Comparison of ENCODE assay signal across 15 mouse cellular contexts in genomic region chr19:38488103-38488912, GRCm38 (mm10). TPM values are rescaled to one million over a fixed set of nuclear protein-coding genes. Genes with fewer than 3 reads are reported as not detected.
DNase-seq lines count a peak whose midpoint lies in the region; ATAC-seq and TF ChIP-seq lines count a peak whose summit lies in the region.
"Had no signal": no experiment of that assay in that cellular context is flagged by ENCODE, and none has a peak within 500 bp of the region (broad histone marks: within the 10 kb centered on the region; RNA-seq: fewer than 3 reads in every experiment).

No protein-coding gene starts in this region.

- intact Hi-C loops in left cerebral cortex, postnatal 10 days (cut with DNase I): no loop called here

- H3K9ac ChIP-seq in forebrain, embryonic 11.5 days (ENCODE audit: low read length): no peak overlapping the region
- no peak overlapping the region for H3K9ac ChIP-seq in forebrain, embryonic 13.5 days
- H3K9ac ChIP-seq in hindbrain, embryonic 13.5 days: no peak overlapping the region
- H3K9ac ChIP-seq in midbrain, postnatal 0 days (replicated peaks; ENCODE audit: low read length, poor library complexity, severe bottlenecking): no peak overlapping the region
- H3K9ac ChIP-seq: liver, embryonic 15.5 days had no signal

- no peaks in the 10 kb centered on the region for H3K9me3 ChIP-seq in forebrain, embryonic 11.5 days (ENCODE audit: control insufficient read depth, low read length)
- H3K9me3 ChIP-seq in forebrain, embryonic 13.5 days (replicated peaks): no peaks in the 10 kb centered on the region
- H3K9me3 ChIP-seq in hindbrain, embryonic 13.5 days: no peaks in the 10 kb centered on the region
- H3K9me3 ChIP-seq in midbrain, postnatal 0 days (ENCODE audit: low read length): no peaks in the 10 kb centered on the region
- H3K9me3 ChIP-seq: liver, embryonic 15.5 days had no signal

- ATAC-seq in forebrain, embryonic 11.5 days (replicated peaks; ENCODE audit: low FRiP score): peak; percentile 71
- ATAC-seq in forebrain, embryonic 13.5 days: no peak; the same call in 1 of the 2 replicates
- ATAC-seq in hindbrain, embryonic 13.5 days (ENCODE audit: low FRiP score): 0 out of 2 replicates have a peak, but pooled peaks have one; percentile 28
- no peak for ATAC-seq in midbrain, postnatal 0 days (ENCODE audit: low FRiP score)
- ATAC-seq: Patski had no signal

- peak overlapping the region; percentile 12; the same call in 1 of the 2 replicates for H3K27ac ChIP-seq in forebrain, embryonic 11.5 days (ENCODE audit: low read depth, low read length)
- H3K27ac ChIP-seq in forebrain, embryonic 13.5 days: no peak overlapping the region
- peak overlapping the region; percentile 56; the same call in 1 of the 2 replicates for H3K27ac ChIP-seq in hindbrain, embryonic 13.5 days
- H3K27ac ChIP-seq in midbrain, postnatal 0 days (ENCODE audit: low read depth, low read length): 0 out of 2 replicates have a peak overlapping the region, but pooled peaks have one; percentile 26
- H3K27ac ChIP-seq: liver, embryonic 15.5 days; stomach, postnatal 0 days had no signal

- H3K36me3 ChIP-seq in forebrain, embryonic 11.5 days (ENCODE audit: control insufficient read depth, insufficient read depth, low read length): no peaks in the 10 kb centered on the region
- no peaks in the 10 kb centered on the region for H3K36me3 ChIP-seq in forebrain, embryonic 13.5 days (ENCODE audit: poor library complexity, severe bottlenecking)
- no peaks in the 10 kb centered on the region for H3K36me3 ChIP-seq in hindbrain, embryonic 13.5 days
- H3K36me3 ChIP-seq in midbrain, postnatal 0 days (ENCODE audit: insufficient read depth, low read length): no peaks in the 10 kb centered on the region
- H3K36me3 ChIP-seq: liver, embryonic 15.5 days had no signal

- WGBS in forebrain, embryonic 11.5 days: 30% methylated on average over 9 of the region's 9 CpGs
- 19% methylated on average over 9 of the region's 9 CpGs for WGBS in forebrain, embryonic 13.5 days
- WGBS in hindbrain, embryonic 13.5 days: 25% methylated on average over 9 of the region's 9 CpGs
- WGBS in midbrain, postnatal 0 days: 28% methylated on average over 9 of the region's 9 CpGs

- TF ChIP-seq CTCF in midbrain, postnatal 0 days (IDR thresholded peaks at IDR 0.05): no peak

- 0 out of 2 replicates have a peak overlapping the region, but pooled peaks have one; percentile 11 for H3K4me2 ChIP-seq in forebrain, embryonic 11.5 days (ENCODE audit: low read depth, low read length, severe bottlenecking)
- H3K4me2 ChIP-seq in forebrain, embryonic 13.5 days: no peak overlapping the region
- no peak overlapping the region for H3K4me2 ChIP-seq in hindbrain, embryonic 13.5 days
- no peak overlapping the region for H3K4me2 ChIP-seq in midbrain, postnatal 0 days (ENCODE audit: low read depth, low read length, poor library complexity, severe bottlenecking)
- H3K4me2 ChIP-seq: liver, embryonic 15.5 days had no signal

- H3K4me1 ChIP-seq in forebrain, embryonic 11.5 days (replicated peaks; ENCODE audit: control insufficient read depth, insufficient read depth, low read length): peaks cover 17% of the 10 kb centered on the region
- peaks cover 29% of the 10 kb centered on the region for H3K4me1 ChIP-seq in forebrain, embryonic 13.5 days
- H3K4me1 ChIP-seq in hindbrain, embryonic 13.5 days (replicated peaks): peaks cover 31% of the 10 kb centered on the region
- H3K4me1 ChIP-seq in midbrain, postnatal 0 days (ENCODE audit: insufficient read depth, low read length): no peaks in the 10 kb centered on the region
- H3K4me1 ChIP-seq: liver, embryonic 15.5 days; megakaryocyte, embryonic 14.5 days had no signal

- peaks cover 25% of the 10 kb centered on the region for H3K27me3 ChIP-seq in forebrain, embryonic 11.5 days (ENCODE audit: control insufficient read depth, insufficient read depth, low read length)
- H3K27me3 ChIP-seq in forebrain, embryonic 13.5 days: peaks cover 31% of the 10 kb centered on the region
- peaks cover 6% of the 10 kb centered on the region for H3K27me3 ChIP-seq in hindbrain, embryonic 13.5 days
- H3K27me3 ChIP-seq in midbrain, postnatal 0 days (ENCODE audit: insufficient read depth, low read length): no peaks in the 10 kb centered on the region
- H3K27me3 ChIP-seq: Patski had no signal

- H3K4me3 ChIP-seq in forebrain, embryonic 11.5 days (ENCODE audit: low read depth, low read length): no peak overlapping the region
- H3K4me3 ChIP-seq in forebrain, embryonic 13.5 days: no peak overlapping the region
- no peak overlapping the region for H3K4me3 ChIP-seq in hindbrain, embryonic 13.5 days
- no peak overlapping the region for H3K4me3 ChIP-seq in midbrain, postnatal 0 days (ENCODE audit: low read depth, low read length)
- H3K4me3 ChIP-seq: liver, embryonic 15.5 days; megakaryocyte, embryonic 14.5 days had no signal

- peak; percentile 62 for DNase-seq in forebrain, embryonic 11.5 days (ENCODE audit: low spot score)
- DNase-seq in embryo, embryonic 11 days: peak; percentile 43
- DNase-seq in midbrain, postnatal 0 days (ENCODE audit: low spot score): peak; percentile 63
- no peak for DNase-seq in yolk sac, embryonic 10.5 days (ENCODE audit: low spot score)
- no peak for DNase-seq in left cerebral cortex, postnatal 10 days (ENCODE audit: extremely low spot score in 1 of 2, low spot score in 2 of 2)
- DNase-seq in right cerebral cortex, postnatal 10 days (ENCODE audit: low spot score in 2 of 2): no peak
- DNase-seq: heart, postnatal 36 days; kidney, postnatal 36 days had no signal

RNA-seq across cellular contexts. Expression of gene Plce1, which starts 7.4 kb away (rescaled TPM):
- 4.4 and 5.0 TPM in 2 replicates for polyA plus RNA-seq in forebrain, embryonic 11.5 days (2014; fragmentation: Nextera tagmentation; extraction: Ambion mirVana)
- 5.4 and 5.6 TPM in 2 replicates for polyA plus RNA-seq in forebrain, embryonic 13.5 days (2015; fragmentation: Nextera tagmentation; extraction: Ambion mirVana)
- polyA plus RNA-seq in hindbrain, embryonic 13.5 days (2015; fragmentation: Nextera tagmentation; extraction: Ambion mirVana): 3.8 and 4.8 TPM in 2 replicates
- total RNA-seq in midbrain, postnatal 0 days (2014; rRNA removed): 11.8 and 19.5 TPM in 2 replicates
- 3.0 and 3.3 TPM in 2 replicates for polyA plus RNA-seq in midbrain, postnatal 0 days (2015; fragmentation: Nextera tagmentation; extraction: Ambion mirVana)
- total RNA-seq in left cerebral cortex, postnatal 10 days (2021): 1 to 10 TPM; 7.1 to 9.3 TPM
- polyA plus RNA-seq: C2C12 had no signal

Comparison
In these comparisons a context has a peak if more than half of its experiments do, and no peak if none do; other contexts are left out.
1. ATAC-seq: peak in forebrain, embryonic 11.5 days (single experiment) and hindbrain, embryonic 13.5 days (single experiment); none in forebrain, embryonic 13.5 days (single experiment) and midbrain, postnatal 0 days (single experiment).
2. DNase-seq: peak in forebrain, embryonic 11.5 days (single experiment), embryo, embryonic 11 days (single experiment) and midbrain, postnatal 0 days (single experiment); none in yolk sac, embryonic 10.5 days (single experiment), left cerebral cortex, postnatal 10 days (0 of 2) and right cerebral cortex, postnatal 10 days (0 of 2).